Mouse (Mus musculus) C2C12 (cell line): Measurements from ENCODE around the gene Tcea3.

Experiments used
- CEBPB ChIP-seq: IDR thresholded peaks from one replicate; pipeline ENCODE4 v1.6.1; 2011; ENCODE audit warnings: low read depth, mild to moderate bottlenecking, control low read depth, moderate library complexity
- CTCF ChIP-seq: IDR thresholded peaks from one replicate; pipeline ENCODE4 v1.5.1; 2011; ENCODE audit not compliant: control insufficient read depth, insufficient read depth, insufficient read length
- MAX ChIP-seq: IDR thresholded peaks from one replicate; pipeline ENCODE4 v1.6.1; 2011; ENCODE audit warnings: mild to moderate bottlenecking, control low read depth
- MYOD1 ChIP-seq: IDR thresholded peaks from one replicate; pipeline ENCODE4 v1.6.1; 2011; ENCODE audit warnings: low read depth; ENCODE audit not compliant: control insufficient read depth, insufficient read length
- MYOG ChIP-seq: IDR thresholded peaks from one replicate; pipeline ENCODE4 v1.6.1; 2011; ENCODE audit not compliant: control insufficient read depth, insufficient read length; ENCODE audit errors: extremely low read depth

- TF ChIP-seq CTCF (no peak), MAX (no peak), MYOG (no peak), CEBPB (no peak), MYOD1 (no peak)
Measured at GRCm38 (mm10) chr4:136224677-136225460, 22.7 kb upstream of the Tcea3 start.
